Mouse (Mus musculus) spleen, adult 2 months (tissue): Measurements from ENCODE around the gene Npl.

ENCODE experiments used
- CTCF ChIP-seq: fragments of 200-500 bp; IDR thresholded peaks from 2 replicates; pipeline ENCODE4 v1.5.1; 2011; ENCODE audit warnings: mild to moderate bottlenecking, inconsistent platforms; ENCODE audit not compliant: insufficient read depth, insufficient read length, insufficient replicate concordance; ENCODE audit errors: extremely low read depth
- POLR2A ChIP-seq: fragments of 200-500 bp; IDR thresholded peaks from 2 replicates; pipeline ENCODE4 v1.6.1; 2011; ENCODE audit warnings: low read depth, low read length, inconsistent platforms

DNA sequence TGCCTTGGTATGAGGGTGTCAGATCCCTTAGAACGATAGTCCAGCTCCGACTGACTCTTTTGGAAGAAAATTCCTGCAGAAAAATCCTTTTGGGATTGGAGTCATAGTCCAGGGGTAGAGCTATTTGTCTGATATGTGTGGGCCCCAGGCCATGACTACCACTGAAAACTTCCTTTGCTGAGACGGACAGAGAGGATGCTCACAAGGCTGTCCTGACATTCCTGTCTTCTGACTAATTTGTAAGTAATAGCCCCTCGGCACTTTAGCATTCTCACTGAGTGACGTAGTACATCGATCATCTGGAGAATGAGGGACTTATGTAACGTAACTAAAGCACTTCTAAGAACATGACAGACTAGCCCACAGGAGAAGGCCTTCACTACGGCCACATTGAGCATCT lies 15.9 kb upstream of the Npl start:
- TF ChIP-seq POLR2A (no peak), CTCF (no peak)
